Mouse (Mus musculus) bone marrow macrophage, adult 2 months (primary cell): ENCODE measurements at regions not wholly inside any gene's neighbourhood (a gene's known extent, or its start where the extent isn't known, plus 50 kb on each side); places are given as distances from the start of the nearest gene placed in this dataset.
"Not testable (repeated sequence)": the region's sequence is repeated elsewhere in the genome, so short reads cannot be mapped to it uniquely, and the experiment has no call there.

ENCODE experiments used
- H3K27ac ChIP-seq: 2 replicates; pipeline ENCODE4 v1.5.1; 2012; ENCODE audit warnings: low read depth, low read length; ENCODE audit not compliant: insufficient read depth
- H3K4me1 ChIP-seq: 2 replicates; pipeline ENCODE4 v1.6.1; 2012; ENCODE audit warnings: low read length; ENCODE audit not compliant: control insufficient read depth, insufficient read depth
- H3K4me3 ChIP-seq: 2 replicates; pipeline ENCODE4 v1.5.1; 2012; ENCODE audit warnings: mild to moderate bottlenecking, low read length, moderate library complexity; ENCODE audit not compliant: insufficient read depth
- CTCF ChIP-seq: IDR thresholded peaks from 2 replicates; pipeline ENCODE4 v1.5.1; 2012; ENCODE audit warnings: low read depth, mild to moderate bottlenecking, low read length, moderate library complexity
- POLR2A ChIP-seq: IDR thresholded peaks from 2 replicates; pipeline ENCODE4 v1.6.1; 2012; ENCODE audit warnings: mild to moderate bottlenecking, low read depth, low read length, borderline replicate concordance

GRCm38 (mm10) chr13:4858341-4858740 is 249.4 kb upstream of the Akr1e1 start:
- Histone ChIP-seq H3K4me1 (no peaks in the 10 kb centered on the region), H3K27ac (no peak overlapping the region), H3K4me3 (no peak overlapping the region)
- TF ChIP-seq POLR2A (no peak), CTCF (no peak)

GRCm38 (mm10) chr13:4839481-4839880 is 230.5 kb upstream of the Akr1e1 start:
- H3K4me1 ChIP-seq: not testable (repeated sequence)

GRCm38 (mm10) chr13:4826756-4827155 is 217.8 kb upstream of the Akr1e1 start:
- Histone ChIP-seq H3K4me3 (no peak overlapping the region), H3K27ac (no peak overlapping the region)

More at GRCm38 (mm10) chr13:4839481-4839880, 230.5 kb upstream of the Akr1e1 start:
- H3K27ac ChIP-seq, H3K4me3 ChIP-seq: not testable (repeated sequence)

GRCm38 (mm10) chr13:4825749-4826148 is 216.8 kb upstream of the Akr1e1 start:
- not testable (repeated sequence) for H3K4me1 ChIP-seq, H3K4me3 ChIP-seq, H3K27ac ChIP-seq

More at GRCm38 (mm10) chr13:4826756-4827155, 217.8 kb upstream of the Akr1e1 start:
- TF ChIP-seq CTCF (no peak), POLR2A (no peak)
- H3K4me1 ChIP-seq: no peaks in the 10 kb centered on the region

GRCm38 (mm10) chr13:4806876-4807275 is 197.9 kb upstream of the Akr1e1 start:
- no peak overlapping the region for H3K27ac ChIP-seq
- no peak overlapping the region for H3K4me3 ChIP-seq
- no peaks in the 10 kb centered on the region for H3K4me1 ChIP-seq
- TF ChIP-seq POLR2A (no peak), CTCF (no peak)

- Histone ChIP-seq H3K4me1 (no peaks in the 10 kb centered on the region), H3K4me3 (no peak overlapping the region), H3K27ac (no peak overlapping the region)
- TF ChIP-seq CTCF (no peak), POLR2A (no peak)
Observed at GRCm38 (mm10) chr13:4800666-4801065, 191.7 kb upstream of the Akr1e1 start.

GRCm38 (mm10) chr13:4791139-4791538 is 182.2 kb upstream of the Akr1e1 start:
- H3K4me3 ChIP-seq: no peak overlapping the region
- peaks cover 10% of the 10 kb centered on the region for H3K4me1 ChIP-seq
- TF ChIP-seq CTCF (no peak), POLR2A (no peak)
- peak overlapping the region; percentile 84 for H3K27ac ChIP-seq

GRCm38 (mm10) chr13:4790414-4790813 is 181.4 kb upstream of the Akr1e1 start:
- H3K4me1 ChIP-seq: peaks cover 10% of the 10 kb centered on the region
- TF ChIP-seq POLR2A (no peak), CTCF (no peak)
- peak overlapping the region; percentile 59 for H3K27ac ChIP-seq
- no peak overlapping the region for H3K4me3 ChIP-seq

- H3K4me1 ChIP-seq: no peaks in the 10 kb centered on the region
- no peak overlapping the region for H3K27ac ChIP-seq
- H3K4me3 ChIP-seq: no peak overlapping the region
- TF ChIP-seq CTCF (no peak), POLR2A (no peak)
Observed at GRCm38 (mm10) chr13:4783290-4783689, 174.3 kb upstream of the Akr1e1 start.

- H3K4me3 ChIP-seq, H3K27ac ChIP-seq, H3K4me1 ChIP-seq: not testable (repeated sequence)
Observed at GRCm38 (mm10) chr13:4778264-4778823, 169.4 kb upstream of the Akr1e1 start.

- Histone ChIP-seq H3K27ac (no peak overlapping the region), H3K4me3 (no peak overlapping the region), H3K4me1 (peaks cover 8% of the 10 kb centered on the region)
- TF ChIP-seq CTCF (no peak), POLR2A (no peak)
Observed at GRCm38 (mm10) chr13:4776855-4777254, 167.9 kb upstream of the Akr1e1 start.
